Mouse (Mus musculus) stomach, postnatal 0 days (tissue): Measurements from ENCODE around the gene Mast4. TPM values are rescaled to one million over a fixed set of nuclear protein-coding genes. Genes with fewer than 3 reads are reported as not detected.

Experiments
- ATAC-seq: fragments of 200-750 bp; cut with Nextera tagmentation; 2 replicates; pipeline ENCODE4 v1.8.0; 2017; ENCODE audit not compliant: low FRiP score, low TSS enrichment
- DNase-seq: peaks from one replicate; pipeline ENCODE4 v3.0.0-alpha.2; 2016; ENCODE audit warnings: low spot score
- H3K27ac ChIP-seq: fragments of 300-500 bp; sonication (generic); replicated peaks from 2 replicates; pipeline ENCODE4 v1.5.1; 2014; ENCODE audit warnings: mild to moderate bottlenecking, control low read depth
- H3K27me3 ChIP-seq: fragments of 300-500 bp; sonication (generic); 2 replicates; pipeline ENCODE4 v1.6.1; 2014; ENCODE audit warnings: low read length; ENCODE audit not compliant: control insufficient read depth, insufficient read depth
- H3K36me3 ChIP-seq: fragments of 300-500 bp; sonication (generic); 2 replicates; pipeline ENCODE4 v1.6.1; 2014; ENCODE audit warnings: low read length, mixed read lengths; ENCODE audit not compliant: control insufficient read depth, insufficient read depth
- H3K4me1 ChIP-seq: fragments of 300-500 bp; sonication (generic); replicated peaks from 2 replicates; pipeline ENCODE4 v1.6.1; 2014; ENCODE audit warnings: antibody characterized with exemption; ENCODE audit not compliant: control insufficient read depth, insufficient read depth
- H3K4me2 ChIP-seq: fragments of 300-500 bp; sonication (generic); replicated peaks from 2 replicates; pipeline ENCODE4 v1.6.1; 2014; ENCODE audit warnings: low read depth, mild to moderate bottlenecking, control low read depth, moderate library complexity
- H3K4me3 ChIP-seq: fragments of 300-500 bp; sonication (generic); 2 replicates; pipeline ENCODE4 v1.5.1; 2014; ENCODE audit warnings: low read depth, low read length, control low read depth
- H3K9ac ChIP-seq: fragments of 300-500 bp; sonication (generic); 2 replicates; pipeline ENCODE4 v1.6.1; 2014; ENCODE audit warnings: mild to moderate bottlenecking, low read length, control low read depth, mixed read lengths
- H3K9me3 ChIP-seq: fragments of 300-500 bp; sonication (generic); 2 replicates; pipeline ENCODE4 v1.6.1; 2016; ENCODE audit warnings: low read length; ENCODE audit not compliant: control insufficient read depth
- CTCF ChIP-seq: IDR thresholded peaks from 2 replicates; pipeline ENCODE4 v1.5.1; 2016; ENCODE audit warnings: antibody characterized with exemption, low read depth, mild to moderate bottlenecking, moderate library complexity
- EP300 ChIP-seq: optimal IDR thresholded peaks from 2 replicates; pipeline ENCODE3; 2016; ENCODE audit warnings: antibody characterized with exemption
- WGBS: fragments of 180-500 bp; shearing (Covaris S2); extraction: QIAGEN DNeasy Blood & Tissue Kit; methylation state at CpG from one replicate; pipeline ENCODE4 v1.1.7; 2014; 5-methylcytosine and 5-hydroxymethylcytosine counted together
- polyA plus RNA-seq: library from polyadenylated mRNA; unstranded; fragments of >200 nt; fragmentation: Nextera tagmentation; extraction: Ambion mirVana; gene quantifications from 2 replicates; pipeline ENCODE4 v1.2.1, GENCODE M21; 2015

Gene Mast4
- polyA plus RNA-seq, 1 experiment from 2014 or later, result 18.2 TPM

- no peaks in the 10 kb centered on the region for H3K36me3 ChIP-seq
- no peak overlapping the region for H3K4me2 ChIP-seq
- DNase-seq (no peak), ATAC-seq (peak; percentile 40)
- no peak overlapping the region for H3K4me3 ChIP-seq
- H3K4me1 ChIP-seq, result no peaks in the 10 kb centered on the region; the same call in 1 of the 2 replicates
- TF ChIP-seq CTCF (no peak), EP300 (no peak)
- 33% methylated on average over 5 of the region's 5 CpGs for WGBS
- no peaks in the 10 kb centered on the region for H3K9me3 ChIP-seq
- H3K27ac ChIP-seq, result 0 out of 2 replicates have a peak overlapping the region, but pooled peaks have one; percentile 63
- no peak overlapping the region for H3K9ac ChIP-seq
- no peaks in the 10 kb centered on the region for H3K27me3 ChIP-seq
These were observed 477.3 kb downstream of the Mast4 start for GRCm38 (mm10) chr13:102856821-102857538.

DNA sequence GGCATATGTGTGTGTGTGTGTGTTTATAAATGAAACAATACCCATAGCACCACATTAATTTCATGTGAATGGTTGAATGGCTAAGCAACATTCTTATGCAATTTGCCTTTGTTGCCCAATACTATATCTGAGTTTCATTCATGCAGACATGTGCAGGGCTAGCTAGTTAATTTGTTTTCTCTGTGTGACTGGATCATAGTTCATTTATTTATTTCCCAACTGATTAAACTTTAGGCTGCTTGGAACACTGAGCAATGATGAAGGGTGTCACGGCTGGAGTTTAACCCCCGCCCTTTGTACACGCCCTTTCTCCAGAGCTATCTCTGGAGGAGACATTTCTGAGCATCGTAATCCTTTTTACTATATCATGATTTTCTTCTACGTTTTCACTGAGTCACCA lies 481.4 kb downstream of the Mast4 start:
- H3K27me3 ChIP-seq, result no peaks in the 10 kb centered on the region
- H3K9ac ChIP-seq, result no peak overlapping the region
- ATAC-seq (no peak), DNase-seq (no peak)
- H3K27ac ChIP-seq, result no peak overlapping the region
- WGBS, result 62% methylated on average over 5 of the region's 5 CpGs
- H3K36me3 ChIP-seq, result no peaks in the 10 kb centered on the region
- H3K4me1 ChIP-seq, result no peaks in the 10 kb centered on the region
- no peak overlapping the region for H3K4me2 ChIP-seq
- no peak overlapping the region for H3K4me3 ChIP-seq
- TF ChIP-seq CTCF (no peak), EP300 (no peak)
- no peaks in the 10 kb centered on the region for H3K9me3 ChIP-seq

DNA sequence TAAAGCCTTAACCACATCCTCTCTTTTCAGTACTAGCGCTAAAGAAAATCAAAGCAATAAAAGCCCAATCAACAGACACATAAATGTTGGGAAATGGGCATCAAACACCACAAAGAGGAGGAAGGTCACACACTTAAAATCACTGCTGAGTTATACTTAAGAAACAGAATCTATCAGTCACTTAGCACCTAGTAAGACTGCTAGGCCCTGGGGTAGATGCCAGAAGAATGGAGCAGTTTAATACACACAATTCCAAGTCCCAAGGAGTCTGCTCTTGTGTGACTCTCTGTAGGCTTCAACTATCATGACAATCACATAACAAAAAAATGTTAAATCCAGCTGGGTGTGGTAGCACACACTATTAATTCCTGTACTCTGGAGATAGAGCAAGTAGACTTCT lies 483.0 kb downstream of the Mast4 start:
- Histone ChIP-seq H3K4me2 (no peak overlapping the region), H3K9me3 (no peaks in the 10 kb centered on the region), H3K36me3 (no peaks in the 10 kb centered on the region), H3K9ac (no peak overlapping the region), H3K27ac (no peak overlapping the region), H3K27me3 (no peaks in the 10 kb centered on the region), H3K4me1 (no peaks in the 10 kb centered on the region), H3K4me3 (no peak overlapping the region)
- ATAC-seq, result no peak
- no peak for DNase-seq
- TF ChIP-seq EP300 (no peak), CTCF (no peak)
- WGBS, result 83% methylated on average over 1 of the region's 1 CpGs

- ATAC-seq (no peak), DNase-seq (no peak)
- no peaks in the 10 kb centered on the region for H3K27me3 ChIP-seq
- WGBS, result 58% methylated on average over 2 of the region's 2 CpGs
- no peaks in the 10 kb centered on the region for H3K36me3 ChIP-seq
- H3K4me1 ChIP-seq, result no peaks in the 10 kb centered on the region
- TF ChIP-seq CTCF (no peak), EP300 (no peak)
- no peak overlapping the region for H3K4me2 ChIP-seq
- no peak overlapping the region for H3K4me3 ChIP-seq
- no peak overlapping the region for H3K9ac ChIP-seq
- no peak overlapping the region for H3K27ac ChIP-seq
- no peaks in the 10 kb centered on the region for H3K9me3 ChIP-seq
These were observed 483.7 kb downstream of the Mast4 start for GRCm38 (mm10) chr13:102850594-102850993.

DNA sequence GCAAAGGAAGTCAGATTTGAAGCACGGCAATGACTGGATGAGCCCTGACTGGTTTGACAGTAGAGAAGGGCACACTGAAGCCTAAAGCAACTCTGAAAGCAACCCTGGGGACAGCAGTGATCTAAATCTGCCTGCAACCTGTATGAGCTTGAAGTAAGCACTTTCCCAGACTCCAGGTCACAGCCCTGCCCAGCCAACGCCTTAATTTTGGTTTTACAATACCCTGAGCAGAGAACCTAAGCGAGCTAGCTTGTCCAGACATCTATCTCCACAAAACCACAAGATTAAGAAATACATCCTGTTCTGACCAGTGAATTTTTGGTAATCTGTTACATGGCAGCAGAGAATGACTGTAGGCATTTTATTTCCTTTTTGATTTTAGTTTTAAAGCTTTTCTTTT lies 485.2 kb downstream of the Mast4 start:
- DNase-seq, result no peak
- Histone ChIP-seq H3K4me3 (no peak overlapping the region), H3K27me3 (no peaks in the 10 kb centered on the region), H3K27ac (0 out of 2 replicates have a peak overlapping the region, but pooled peaks have one; percentile 18), H3K4me2 (no peak overlapping the region), H3K9me3 (no peaks in the 10 kb centered on the region), H3K4me1 (no peaks in the 10 kb centered on the region), H3K9ac (no peak overlapping the region), H3K36me3 (no peaks in the 10 kb centered on the region)
- WGBS, result 55% methylated on average over 3 of the region's 3 CpGs
- ATAC-seq, result no peak
- TF ChIP-seq EP300 (no peak), CTCF (no peak)

- ATAC-seq, result no peak
- H3K27me3 ChIP-seq, result no peaks in the 10 kb centered on the region
- TF ChIP-seq CTCF (no peak), EP300 (no peak)
- no peak for DNase-seq
- H3K4me2 ChIP-seq, result no peak overlapping the region
- H3K27ac ChIP-seq, result no peak overlapping the region
- H3K4me3 ChIP-seq, result no peak overlapping the region
- H3K9me3 ChIP-seq, result no peaks in the 10 kb centered on the region
- no peak overlapping the region for H3K9ac ChIP-seq
- no peaks in the 10 kb centered on the region for H3K4me1 ChIP-seq
- 70% methylated on average over 4 of the region's 4 CpGs for WGBS
- no peaks in the 10 kb centered on the region for H3K36me3 ChIP-seq
These were observed 487.8 kb downstream of the Mast4 start for GRCm38 (mm10) chr13:102846473-102846872.
